Mouse (Mus musculus): Measurements from ENCODE around the gene Lrfn2. TPM values are rescaled to one million over a fixed set of nuclear protein-coding genes. Genes with fewer than 3 reads are reported as not detected.

The Lrfn2 gene
- polyA plus RNA-seq, 1 experiment = 0.22 TPM

DNA sequence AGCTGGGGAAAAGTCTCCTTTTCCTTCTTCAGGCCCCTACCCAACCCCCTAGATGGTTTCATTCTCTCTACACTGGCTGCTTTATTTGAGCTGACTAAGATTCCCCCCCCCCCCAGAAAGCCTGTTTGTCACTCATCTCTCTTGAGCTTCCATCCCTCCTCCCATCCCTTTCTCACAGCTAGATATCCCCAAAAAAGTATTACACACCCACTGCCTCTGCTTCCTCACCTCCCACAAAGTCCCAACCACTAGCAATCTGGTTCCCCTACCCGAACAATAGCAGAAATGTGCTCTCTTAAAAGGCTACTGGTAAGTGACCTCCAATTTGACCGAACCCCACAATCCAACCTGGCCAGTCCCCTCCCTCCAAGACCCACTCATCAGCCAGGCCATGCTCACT lies 9.3 kb upstream of the Lrfn2 start:
- no peak overlapping the region for H3K27ac ChIP-seq (ENCODE audit: insufficient read depth, low read depth, low read length)
- H3K27me3 ChIP-seq (replicated peaks; ENCODE audit: control insufficient read depth, insufficient read depth, low read length) = no peaks in the 10 kb centered on the region
- no peaks in the 10 kb centered on the region for H3K4me1 ChIP-seq (ENCODE audit: control insufficient read depth, insufficient read depth, low read length)
- TF ChIP-seq CTCF (conservative IDR thresholded peaks at IDR 0.05; ENCODE audit: insufficient read depth, insufficient read length, low read depth, low read length) = no peak
- TF ChIP-seq POLR2A (IDR thresholded peaks at IDR 0.05; ENCODE audit: low read depth, low read length) = no peak
- WGBS = 81% methylated on average over 2 of the region's 2 CpGs
- H3K36me3 ChIP-seq (ENCODE audit: control insufficient read depth, insufficient read depth, low read length) = no peaks in the 10 kb centered on the region
- no peak overlapping the region for H3K4me3 ChIP-seq (ENCODE audit: insufficient read depth, low read depth, low read length)
- DNase-seq = no peak

DNA sequence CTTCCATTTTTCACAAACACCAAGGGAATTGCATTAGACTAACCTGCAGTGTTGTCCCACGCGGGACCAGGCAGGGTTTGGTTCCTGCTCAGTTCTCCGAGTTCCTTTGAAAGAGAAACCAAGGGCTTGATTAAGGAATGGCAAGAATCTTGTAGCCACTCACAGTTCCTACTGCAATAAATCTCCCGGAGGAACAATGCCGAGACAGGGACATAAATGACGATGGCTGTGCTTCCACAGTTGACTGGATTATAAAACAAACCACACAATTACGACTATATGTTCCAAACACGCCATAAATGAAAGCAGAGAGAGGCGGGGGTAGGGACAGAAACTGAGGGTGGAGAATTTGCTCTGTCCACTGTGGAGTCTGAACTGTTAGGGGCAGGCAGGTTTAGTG lies 6.8 kb upstream of the Lrfn2 start:
- WGBS = 7% methylated on average over 9 of the region's 9 CpGs
- Histone ChIP-seq H3K4me3 (ENCODE audit: insufficient read depth, low read depth, low read length) (no peak overlapping the region), H3K27me3 (replicated peaks; ENCODE audit: control insufficient read depth, insufficient read depth, low read length) (no peaks in the 10 kb centered on the region), H3K4me1 (ENCODE audit: control insufficient read depth, insufficient read depth, low read length) (no peaks in the 10 kb centered on the region), H3K27ac (ENCODE audit: insufficient read depth, low read depth, low read length) (no peak overlapping the region), H3K36me3 (ENCODE audit: control insufficient read depth, insufficient read depth, low read length) (no peaks in the 10 kb centered on the region)
- peak; percentile 21 for DNase-seq
- TF ChIP-seq POLR2A (IDR thresholded peaks at IDR 0.05; ENCODE audit: low read depth, low read length) (no peak), CTCF (conservative IDR thresholded peaks at IDR 0.05; ENCODE audit: insufficient read depth, insufficient read length, low read depth, low read length) (no peak)

DNA sequence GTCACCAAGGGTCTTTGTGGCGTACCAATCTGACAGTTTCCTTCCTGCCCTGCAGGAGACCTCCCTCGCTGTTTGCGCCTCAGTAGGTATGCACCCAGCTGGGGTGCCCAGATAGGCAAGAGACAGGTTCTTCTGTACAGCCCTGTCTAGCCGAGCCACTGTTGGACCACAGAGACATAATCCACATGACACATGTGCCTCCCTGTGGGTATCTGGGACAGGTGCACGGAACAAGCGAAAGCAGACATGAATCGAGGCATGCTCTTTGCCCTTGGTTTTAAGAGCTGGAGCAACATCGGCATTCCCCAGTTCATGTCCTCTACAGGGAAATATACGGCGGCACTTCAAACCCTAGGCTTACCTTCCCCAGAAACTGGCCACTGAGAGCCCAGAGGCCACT lies 1.2 kb upstream of the Lrfn2 start:
- no peak for DNase-seq
- TF ChIP-seq POLR2A (IDR thresholded peaks at IDR 0.05; ENCODE audit: low read depth, low read length) (no peak), CTCF (conservative IDR thresholded peaks at IDR 0.05; ENCODE audit: insufficient read depth, insufficient read length, low read depth, low read length) (no peak)
- H3K4me3 ChIP-seq (ENCODE audit: insufficient read depth, low read depth, low read length) = no peak overlapping the region

DNA sequence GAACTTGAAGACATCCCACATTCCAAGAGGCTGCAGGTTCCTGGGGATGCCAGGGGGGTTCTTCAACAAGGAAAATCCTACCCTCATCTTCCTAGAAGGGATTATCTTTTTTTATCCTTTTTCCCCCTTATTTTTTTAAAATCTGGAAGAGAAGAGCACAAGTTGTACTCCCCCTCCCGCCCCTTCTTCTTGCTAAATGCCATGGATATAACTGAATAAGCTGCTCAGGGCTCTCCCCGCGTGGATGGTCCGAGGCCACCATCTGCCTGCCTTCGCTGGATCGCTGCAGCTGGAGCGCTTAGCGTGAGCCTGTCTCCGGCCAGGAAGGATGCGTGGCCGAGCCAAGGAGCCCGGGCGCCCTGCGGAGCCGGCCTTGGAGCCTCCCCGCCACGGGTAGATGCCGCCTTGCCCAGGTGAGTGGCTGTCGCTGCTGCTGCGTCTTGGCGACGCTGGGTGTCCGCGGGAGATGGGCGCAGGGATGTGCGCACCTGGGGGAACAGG lies 277 bp downstream of the Lrfn2 start:
- peak overlapping the region; percentile 33 for H3K4me3 ChIP-seq (ENCODE audit: insufficient read depth, low read depth, low read length)
- H3K4me1 ChIP-seq (ENCODE audit: control insufficient read depth, insufficient read depth, low read length) = no peaks in the 10 kb centered on the region
- no peaks in the 10 kb centered on the region for H3K36me3 ChIP-seq (ENCODE audit: control insufficient read depth, insufficient read depth, low read length)
- TF ChIP-seq CTCF (conservative IDR thresholded peaks at IDR 0.05; ENCODE audit: insufficient read depth, insufficient read length, low read depth, low read length) (no peak), POLR2A (IDR thresholded peaks at IDR 0.05; ENCODE audit: low read depth, low read length) (no peak)
- DNase-seq = no peak
- no peaks in the 10 kb centered on the region for H3K27me3 ChIP-seq (replicated peaks; ENCODE audit: control insufficient read depth, insufficient read depth, low read length)
- 2% methylated on average over 26 of the region's 26 CpGs for WGBS
- no peak overlapping the region for H3K27ac ChIP-seq (ENCODE audit: insufficient read depth, low read depth, low read length)

More for the DNA sequence above, 1.2 kb upstream of the Lrfn2 start:
- Histone ChIP-seq H3K36me3 (ENCODE audit: control insufficient read depth, insufficient read depth, low read length) (no peaks in the 10 kb centered on the region), H3K27me3 (replicated peaks; ENCODE audit: control insufficient read depth, insufficient read depth, low read length) (no peaks in the 10 kb centered on the region), H3K4me1 (ENCODE audit: control insufficient read depth, insufficient read depth, low read length) (no peaks in the 10 kb centered on the region), H3K27ac (ENCODE audit: insufficient read depth, low read depth, low read length) (no peak overlapping the region)
- 45% methylated on average over 10 of the region's 10 CpGs for WGBS

DNA sequence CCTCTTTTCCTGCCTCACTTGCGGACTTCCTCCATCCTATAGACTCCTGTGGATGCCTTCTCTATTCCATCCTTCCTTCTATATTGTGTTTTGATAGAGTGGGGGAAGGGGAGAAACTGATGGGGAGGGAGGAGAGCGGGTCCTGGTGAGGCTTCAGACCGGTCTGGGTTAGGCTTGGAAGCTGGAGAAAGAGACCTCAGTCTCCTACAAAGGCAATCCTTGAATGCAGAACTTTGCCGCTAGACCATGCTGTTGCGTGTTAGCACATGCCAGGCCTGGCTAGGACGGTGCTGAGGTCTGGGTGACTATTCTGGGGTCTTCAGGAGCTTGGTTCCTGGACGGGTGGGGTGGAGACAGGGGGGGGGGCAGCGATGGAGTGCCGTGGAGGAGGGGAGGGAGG lies 737 bp downstream of the Lrfn2 start:
- H3K27ac ChIP-seq (ENCODE audit: insufficient read depth, low read depth, low read length) = no peak overlapping the region
- H3K4me1 ChIP-seq (ENCODE audit: control insufficient read depth, insufficient read depth, low read length) = no peaks in the 10 kb centered on the region
- DNase-seq = no peak
- H3K36me3 ChIP-seq (ENCODE audit: control insufficient read depth, insufficient read depth, low read length) = no peaks in the 10 kb centered on the region
- no peaks in the 10 kb centered on the region for H3K27me3 ChIP-seq (replicated peaks; ENCODE audit: control insufficient read depth, insufficient read depth, low read length)
- TF ChIP-seq CTCF (conservative IDR thresholded peaks at IDR 0.05; ENCODE audit: insufficient read depth, insufficient read length, low read depth, low read length) (no peak), POLR2A (IDR thresholded peaks at IDR 0.05; ENCODE audit: low read depth, low read length) (no peak)
- 9% methylated on average over 9 of the region's 9 CpGs for WGBS
- peak overlapping the region; percentile 25; the same call in 1 of the 2 replicates for H3K4me3 ChIP-seq (ENCODE audit: insufficient read depth, low read depth, low read length)

DNA sequence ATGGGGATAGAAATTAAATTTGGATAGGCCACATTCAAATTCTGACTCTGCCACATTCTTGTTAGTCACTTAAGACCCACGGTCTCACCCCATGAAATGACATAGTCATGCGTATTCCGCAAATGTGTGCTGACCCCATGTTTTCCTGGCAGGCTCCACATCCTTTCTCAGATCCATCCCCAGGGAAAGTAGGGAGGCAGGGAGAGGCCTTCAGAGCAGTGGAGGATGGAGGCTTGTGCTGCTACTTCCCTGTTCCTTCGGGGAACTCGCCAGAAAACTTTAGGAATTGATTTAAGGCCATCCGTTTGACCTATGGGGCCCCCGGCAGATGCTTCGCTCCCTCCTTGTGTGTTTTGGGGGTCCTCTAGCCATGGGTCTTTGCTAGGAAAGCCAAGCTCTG lies 3.0 kb downstream of the Lrfn2 start:
- WGBS = 40% methylated on average over 8 of the region's 8 CpGs
- H3K36me3 ChIP-seq (ENCODE audit: control insufficient read depth, insufficient read depth, low read length) = no peaks in the 10 kb centered on the region
- no peaks in the 10 kb centered on the region for H3K4me1 ChIP-seq (ENCODE audit: control insufficient read depth, insufficient read depth, low read length)
- no peak overlapping the region for H3K4me3 ChIP-seq (ENCODE audit: insufficient read depth, low read depth, low read length)
- DNase-seq = peak; percentile 52
- no peaks in the 10 kb centered on the region for H3K27me3 ChIP-seq (replicated peaks; ENCODE audit: control insufficient read depth, insufficient read depth, low read length)
- H3K27ac ChIP-seq (ENCODE audit: insufficient read depth, low read depth, low read length) = no peak overlapping the region
- TF ChIP-seq POLR2A (IDR thresholded peaks at IDR 0.05; ENCODE audit: low read depth, low read length) = no peak
- TF ChIP-seq CTCF (conservative IDR thresholded peaks at IDR 0.05; ENCODE audit: insufficient read depth, insufficient read length, low read depth, low read length) = no peak

DNA sequence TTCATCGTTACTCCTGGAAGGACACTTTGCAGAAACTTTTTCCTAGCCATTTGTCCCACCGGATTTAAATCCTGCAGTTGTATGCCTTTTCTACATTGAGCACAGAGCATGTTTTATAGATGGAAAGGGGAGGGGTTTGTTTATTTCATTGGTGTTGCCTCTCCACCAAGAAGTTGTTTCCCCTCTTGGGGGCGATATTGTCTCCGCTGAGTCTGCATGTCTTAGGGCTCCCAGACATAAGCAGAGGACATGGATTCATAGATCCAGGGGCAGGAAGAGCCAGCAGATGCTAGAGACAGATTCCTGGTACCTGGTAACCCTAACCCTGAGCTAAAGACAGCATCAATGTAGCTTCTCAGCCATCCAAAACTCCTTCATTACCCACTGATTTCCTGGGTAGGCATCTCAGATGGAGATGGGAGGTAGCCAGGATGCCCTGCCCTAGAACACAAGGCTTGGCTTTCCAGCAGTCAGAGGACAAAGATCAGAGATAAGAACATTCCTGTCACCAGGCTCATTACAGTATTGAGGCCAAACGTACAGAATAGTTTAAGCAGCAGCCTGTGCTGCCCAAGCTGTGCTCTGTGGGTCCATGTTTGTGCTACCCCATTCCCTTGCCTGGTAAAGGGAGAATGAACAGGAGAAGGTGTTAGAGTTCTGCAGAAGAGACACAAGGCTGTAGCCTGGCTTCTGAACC lies 4.4 kb downstream of the Lrfn2 start:
- WGBS = 43% methylated on average over 5 of the region's 5 CpGs

More for the DNA sequence above, 4.4 kb downstream of the Lrfn2 start:
- no peak for DNase-seq
- Histone ChIP-seq H3K4me1 (ENCODE audit: control insufficient read depth, insufficient read depth, low read length) (no peaks in the 10 kb centered on the region), H3K36me3 (ENCODE audit: control insufficient read depth, insufficient read depth, low read length) (no peaks in the 10 kb centered on the region), H3K27ac (ENCODE audit: insufficient read depth, low read depth, low read length) (no peak overlapping the region), H3K4me3 (ENCODE audit: insufficient read depth, low read depth, low read length) (no peak overlapping the region), H3K27me3 (replicated peaks; ENCODE audit: control insufficient read depth, insufficient read depth, low read length) (no peaks in the 10 kb centered on the region)
- no peak for TF ChIP-seq CTCF (conservative IDR thresholded peaks at IDR 0.05; ENCODE audit: insufficient read depth, insufficient read length, low read depth, low read length)
- no peak for TF ChIP-seq POLR2A (IDR thresholded peaks at IDR 0.05; ENCODE audit: low read depth, low read length)
